Comparison of ENCODE assay signal across 8 mouse cellular contexts in genomic region chr8:79028541-79029395, GRCm38 (mm10). TPM values are rescaled to one million over a fixed set of nuclear protein-coding genes. Genes with fewer than 3 reads are reported as not detected.
DNase-seq lines count a peak whose midpoint lies in the region; ATAC-seq and TF ChIP-seq lines count a peak whose summit lies in the region.

No protein-coding gene starts in this region.

- peaks cover 2% of the 10 kb centered on the region; the same call in 1 of the 2 replicates for H3K27me3 ChIP-seq in G1E (ENCODE audit: insufficient read depth, low read length)
- H3K27me3 ChIP-seq in forebrain, postnatal 0 days (ENCODE audit: insufficient read depth, low read length), result no peaks in the 10 kb centered on the region
- no peaks in the 10 kb centered on the region for H3K27me3 ChIP-seq in hindbrain, embryonic 11.5 days (ENCODE audit: control insufficient read depth, insufficient read depth, low read length)

- no peak for ATAC-seq in G1E (ENCODE audit: extremely low read depth, insufficient number of reproducible peaks, low FRiP score, poor library complexity, severe bottlenecking)
- peak; percentile 10; the same call in 1 of the 2 replicates for ATAC-seq in forebrain, postnatal 0 days
- peak; percentile 38 for ATAC-seq in hindbrain, embryonic 11.5 days (ENCODE audit: low FRiP score)

- DNase-seq in G1E (ENCODE audit: low spot score), result no peak
- DNase-seq in c-Kit-positive CD71-negative TER-119-negative erythroid progenitor cells, embryonic 14.5 days (ENCODE audit: low read depth), result peak; percentile 23
- peak; percentile 70 for DNase-seq in forebrain, postnatal 0 days
- peak; percentile 71 for DNase-seq in hindbrain, embryonic 11.5 days (ENCODE audit: low spot score)
- DNase-seq in layer of hippocampus, postnatal 14 days (ENCODE audit: low spot score in 2 of 2), result peak; percentile 36 to 58
- peak; percentile 26 for DNase-seq in lung, postnatal 36 days
- peak; percentile 50 to 58 for DNase-seq in right cerebral cortex, postnatal 10 days (ENCODE audit: low spot score in 2 of 2)
- DNase-seq in urinary bladder, postnatal 36 days (ENCODE audit: low spot score in 2 of 2), result peak; percentile 30 to 41

- H3K27ac ChIP-seq in forebrain, postnatal 0 days (ENCODE audit: low read depth, low read length), result peak overlapping the region; percentile 93
- H3K27ac ChIP-seq in hindbrain, embryonic 11.5 days (ENCODE audit: low read depth, low read length), result peak overlapping the region; percentile 100

- H3K9me3 ChIP-seq in G1E (replicated peaks), result peaks cover 12% of the 10 kb centered on the region
- no peaks in the 10 kb centered on the region for H3K9me3 ChIP-seq in forebrain, postnatal 0 days (ENCODE audit: low read length)
- H3K9me3 ChIP-seq in hindbrain, embryonic 11.5 days (ENCODE audit: control insufficient read depth, low read length), result no peaks in the 10 kb centered on the region

- H3K4me2 ChIP-seq in forebrain, postnatal 0 days (ENCODE audit: low read depth), result peak overlapping the region; percentile 76
- H3K4me2 ChIP-seq in hindbrain, embryonic 11.5 days (replicated peaks; ENCODE audit: low read depth, low read length), result peak overlapping the region; percentile 86

- WGBS in forebrain, postnatal 0 days, result 4% methylated on average over 45 of the region's 56 CpGs
- WGBS in hindbrain, embryonic 11.5 days, result 0% methylated on average over 32 of the region's 56 CpGs

- H3K36me3 ChIP-seq in G1E (replicated peaks), result no peaks in the 10 kb centered on the region
- no peaks in the 10 kb centered on the region for H3K36me3 ChIP-seq in forebrain, postnatal 0 days (ENCODE audit: insufficient read depth)
- no peaks in the 10 kb centered on the region for H3K36me3 ChIP-seq in hindbrain, embryonic 11.5 days (ENCODE audit: control insufficient read depth, insufficient read depth, low read length)

- peak overlapping the region; percentile 88 for H3K9ac ChIP-seq in forebrain, postnatal 0 days
- H3K9ac ChIP-seq in hindbrain, embryonic 11.5 days (ENCODE audit: low read depth, low read length), result peak overlapping the region; percentile 99

- H3K4me3 ChIP-seq in G1E (ENCODE audit: low read depth, low read length), result peak overlapping the region; percentile 79
- H3K4me3 ChIP-seq in forebrain, postnatal 0 days (ENCODE audit: low read depth, low read length), result peak overlapping the region; percentile 64
- H3K4me3 ChIP-seq in hindbrain, embryonic 11.5 days (ENCODE audit: low read depth, low read length), result peak overlapping the region; percentile 98

- TF ChIP-seq CTCF in G1E (IDR thresholded peaks at IDR 0.05; ENCODE audit: low read depth, low read length), result no peak
- 0 out of 2 replicates have a peak, but pooled peaks have one; percentile 1 for TF ChIP-seq CTCF in forebrain, postnatal 0 days (IDR thresholded peaks at IDR 0.05; ENCODE audit: low read depth)

- H3K4me1 ChIP-seq in G1E (ENCODE audit: insufficient read depth, low read depth, low read length), result peaks cover 7% of the 10 kb centered on the region; the same call in 1 of the 2 replicates
- no peaks in the 10 kb centered on the region for H3K4me1 ChIP-seq in forebrain, postnatal 0 days (ENCODE audit: insufficient read depth)
- H3K4me1 ChIP-seq in hindbrain, embryonic 11.5 days (replicated peaks; ENCODE audit: control insufficient read depth, insufficient read depth, low read length), result peaks cover 4% of the 10 kb centered on the region; the same call in 1 of the 2 replicates

RNA-seq across cellular contexts. Expression of gene Zfp827, which starts 0.5 kb away (rescaled TPM):
- total RNA-seq in G1E (2014; fragmentation: Nextera tagmentation) (19.3 and 23.0 TPM in 2 replicates), G1E (2017) (2.7 and 3.1 TPM in 2 replicates)
- polyA plus RNA-seq in G1E (2012), result 2.4 and 3.2 TPM in 2 replicates
- 22.5 and 23.3 TPM in 2 replicates for total RNA-seq in forebrain, postnatal 0 days (2014; rRNA removed)
- 4.5 and 6.1 TPM in 2 replicates for polyA plus RNA-seq in forebrain, postnatal 0 days (2015; fragmentation: Nextera tagmentation; extraction: Ambion mirVana)
- 11.5 and 12.7 TPM in 2 replicates for polyA plus RNA-seq in hindbrain, embryonic 11.5 days (2014; fragmentation: Nextera tagmentation; extraction: Ambion mirVana)
- 10 to 100 TPM; 26.8 to 28.3 TPM for total RNA-seq in layer of hippocampus, postnatal 14 days (2021)
